Comparison of ENCODE assay signal across 25 mouse cellular contexts in genomic region chr11:117367937-117368336, GRCm38 (mm10).
"Had no signal": no experiment of that assay in that cellular context is flagged by ENCODE, and none has a peak within 500 bp of the region (broad histone marks: within the 10 kb centered on the region; RNA-seq: fewer than 3 reads in every experiment).

No protein-coding gene starts in this region.

- H3K36me3 ChIP-seq: heart, embryonic 15.5 days; hindbrain, embryonic 13.5 days; hindbrain, embryonic 15.5 days had no signal

- H3K27ac ChIP-seq: heart, adult 2 months; heart, embryonic 13.5 days; heart, embryonic 15.5 days; hindbrain, embryonic 13.5 days; hindbrain, embryonic 15.5 days; hindbrain, postnatal 0 days; kidney, embryonic 15.5 days; kidney, postnatal 0 days; layer of hippocampus, adult 2 months; left cerebral cortex, adult 2 months; limb, embryonic 12.5 days had no signal

- H3K4me3 ChIP-seq: heart, adult 2 months; heart, embryonic 13.5 days; heart, embryonic 15.5 days; hindbrain, embryonic 13.5 days; hindbrain, embryonic 15.5 days; kidney, embryonic 15.5 days; layer of hippocampus, adult 2 months; left cerebral cortex, adult 2 months; limb, embryonic 10.5 days; limb, embryonic 12.5 days had no signal

- H3K4me2 ChIP-seq: heart, embryonic 11.5 days; heart, embryonic 13.5 days; heart, embryonic 15.5 days; hindbrain, embryonic 13.5 days; hindbrain, embryonic 15.5 days; kidney, embryonic 15.5 days; limb, embryonic 12.5 days had no signal

- H3K27me3 ChIP-seq: heart, embryonic 13.5 days; heart, embryonic 15.5 days; hindbrain, embryonic 13.5 days; hindbrain, embryonic 15.5 days; kidney, embryonic 15.5 days; limb, embryonic 12.5 days had no signal

- H3K9ac ChIP-seq: forebrain, postnatal 0 days; heart, embryonic 13.5 days; heart, embryonic 15.5 days; hindbrain, embryonic 13.5 days; hindbrain, embryonic 15.5 days; kidney, embryonic 15.5 days; limb, embryonic 12.5 days had no signal

- ATAC-seq: forebrain, postnatal 0 days; hindbrain, postnatal 0 days; intestine, embryonic 16.5 days had no signal

- H3K9me3 ChIP-seq: heart, embryonic 13.5 days; heart, embryonic 15.5 days; hindbrain, embryonic 13.5 days; hindbrain, embryonic 15.5 days; kidney, embryonic 15.5 days; limb, embryonic 10.5 days; limb, embryonic 12.5 days had no signal

- DNase-seq: forebrain, postnatal 0 days; gastrocnemius, postnatal 14 days; gastrocnemius, postnatal 36 days; heart, adult 11 months; heart, adult 2 months; heart, postnatal 14 days; heart, postnatal 36 days; kidney, adult 11 months; kidney, adult 2 months; kidney, adult 9 months; kidney, postnatal 25 days; kidney, postnatal 4 days had no signal
